Mouse (Mus musculus): ENCODE results near the gene Ttc24. TPM values are rescaled to one million over a fixed set of nuclear protein-coding genes. Genes with fewer than 3 reads are reported as not detected.

Gene Ttc24
- polyA plus RNA-seq, 1 experiment from 2014 or later, result not detected

- peaks cover 1% of the 10 kb centered on the region for H3K27me3 ChIP-seq (ENCODE audit: control insufficient read depth, insufficient read depth, low read length)
- H3K4me2 ChIP-seq (ENCODE audit: low read length), result no peak overlapping the region
- peaks cover 7% of the 10 kb centered on the region; the same call in 1 of the 2 replicates for H3K9me3 ChIP-seq (ENCODE audit: control insufficient read depth, low read length)
- WGBS, result 16% methylated on average over 19 of the region's 19 CpGs
- DNase-seq (peak; percentile 8), ATAC-seq (ENCODE audit: low FRiP score, low TSS enrichment) (no peak)
- H3K9ac ChIP-seq (replicated peaks; ENCODE audit: low read length), result no peak overlapping the region
- H3K27ac ChIP-seq (replicated peaks; ENCODE audit: low read depth, low read length), result no peak overlapping the region
- no peaks in the 10 kb centered on the region for H3K36me3 ChIP-seq (ENCODE audit: control insufficient read depth, insufficient read depth, low read length)
- H3K4me3 ChIP-seq (replicated peaks; ENCODE audit: low read depth, low read length), result no peak overlapping the region
- no peaks in the 10 kb centered on the region for H3K4me1 ChIP-seq (ENCODE audit: control insufficient read depth, insufficient read depth, low read length)
Measured at GRCm38 (mm10) chr3:88030608-88031395, 47.3 kb downstream of the Ttc24 start.

- Histone ChIP-seq H3K9me3 (ENCODE audit: control insufficient read depth, low read length) (peaks cover 7% of the 10 kb centered on the region; the same call in 1 of the 2 replicates), H3K4me2 (ENCODE audit: low read length) (no peak within 1 kb of the TSS), H3K27me3 (ENCODE audit: control insufficient read depth, insufficient read depth, low read length) (peaks cover 33% of the 10 kb centered on the region), H3K27ac (replicated peaks; ENCODE audit: low read depth, low read length) (no peak within 1 kb of the TSS), H3K36me3 (ENCODE audit: control insufficient read depth, insufficient read depth, low read length) (no peaks in the 10 kb centered on the region), H3K4me3 (replicated peaks; ENCODE audit: low read depth, low read length) (no peak within 1 kb of the TSS), H3K9ac (replicated peaks; ENCODE audit: low read length) (no peak within 1 kb of the TSS), H3K4me1 (ENCODE audit: control insufficient read depth, insufficient read depth, low read length) (peaks cover 12% of the 10 kb centered on the region)
- 48% methylated on average over 5 of the region's 5 CpGs for WGBS
- ATAC-seq (ENCODE audit: low FRiP score, low TSS enrichment) (no peak), DNase-seq (no peak)
Measured at GRCm38 (mm10) chr3:88027434-88028186, 50.5 kb downstream of the Ttc24 start, which contains the start of gene Hapln2. Gene Hapln2 (minus strand): TSS chr3:88027583.

GRCm38 (mm10) chr3:88026823-88027222 lies 51.3 kb downstream of the Ttc24 start:
- Histone ChIP-seq H3K9ac (replicated peaks; ENCODE audit: low read length) (no peak overlapping the region), H3K27ac (replicated peaks; ENCODE audit: low read depth, low read length) (no peak overlapping the region), H3K36me3 (ENCODE audit: control insufficient read depth, insufficient read depth, low read length) (no peaks in the 10 kb centered on the region), H3K4me3 (replicated peaks; ENCODE audit: low read depth, low read length) (no peak overlapping the region), H3K4me1 (ENCODE audit: control insufficient read depth, insufficient read depth, low read length) (peaks cover 16% of the 10 kb centered on the region), H3K4me2 (ENCODE audit: low read length) (no peak overlapping the region), H3K27me3 (ENCODE audit: control insufficient read depth, insufficient read depth, low read length) (peaks cover 41% of the 10 kb centered on the region), H3K9me3 (ENCODE audit: control insufficient read depth, low read length) (peaks cover 7% of the 10 kb centered on the region; the same call in 1 of the 2 replicates)
- 71% methylated on average over 7 of the region's 7 CpGs for WGBS
- DNase-seq, result no peak
- ATAC-seq (ENCODE audit: low FRiP score, low TSS enrichment), result no peak

- ATAC-seq (ENCODE audit: low FRiP score, low TSS enrichment), result peak; percentile 55; the same call in 1 of the 2 replicates
- under 1% methylated on average over 81 of the region's 81 CpGs for WGBS
- H3K27ac ChIP-seq (replicated peaks; ENCODE audit: low read depth, low read length), result no peak overlapping the region
- peak; percentile 66 for DNase-seq
- H3K27me3 ChIP-seq (ENCODE audit: control insufficient read depth, insufficient read depth, low read length), result peaks cover 61% of the 10 kb centered on the region
- H3K9ac ChIP-seq (replicated peaks; ENCODE audit: low read length), result peak overlapping the region; percentile 51
- H3K4me2 ChIP-seq (ENCODE audit: low read length), result peak overlapping the region; percentile 94
- H3K4me1 ChIP-seq (ENCODE audit: control insufficient read depth, insufficient read depth, low read length), result peaks cover 16% of the 10 kb centered on the region
- H3K4me3 ChIP-seq (replicated peaks; ENCODE audit: low read depth, low read length), result peak overlapping the region; percentile 51
- H3K36me3 ChIP-seq (ENCODE audit: control insufficient read depth, insufficient read depth, low read length), result no peaks in the 10 kb centered on the region
- H3K9me3 ChIP-seq (ENCODE audit: control insufficient read depth, low read length), result peaks cover 6% of the 10 kb centered on the region; the same call in 1 of the 2 replicates
Measured at GRCm38 (mm10) chr3:88023192-88024074, 54.7 kb downstream of the Ttc24 start.

GRCm38 (mm10) chr3:88022322-88023191 lies 55.5 kb downstream of the Ttc24 start:
- Histone ChIP-seq H3K27me3 (ENCODE audit: control insufficient read depth, insufficient read depth, low read length) (peaks cover 61% of the 10 kb centered on the region), H3K27ac (replicated peaks; ENCODE audit: low read depth, low read length) (no peak overlapping the region), H3K36me3 (ENCODE audit: control insufficient read depth, insufficient read depth, low read length) (no peaks in the 10 kb centered on the region), H3K4me3 (replicated peaks; ENCODE audit: low read depth, low read length) (peak overlapping the region; percentile 51), H3K9me3 (ENCODE audit: control insufficient read depth, low read length) (no peaks in the 10 kb centered on the region), H3K4me2 (ENCODE audit: low read length) (peak overlapping the region; percentile 94), H3K9ac (replicated peaks; ENCODE audit: low read length) (peak overlapping the region; percentile 51), H3K4me1 (ENCODE audit: control insufficient read depth, insufficient read depth, low read length) (peaks cover 16% of the 10 kb centered on the region)
- ATAC-seq (ENCODE audit: low FRiP score, low TSS enrichment) (peak; percentile 80), DNase-seq (peak; percentile 85)
- under 1% methylated on average over 65 of the region's 66 CpGs for WGBS

Other genes starting within 250 kb of the Ttc24 start
- 0.05 TPM in 1 of 2 replicates, not detected in the other for gene Sh2d2a, start 231.5 kb downstream of the Ttc24 start, polyA plus RNA-seq (2014; fragmentation: Nextera tagmentation; extraction: Ambion mirVana)
- 17.4 and 22.5 TPM in 2 replicates for gene Prcc, start 192.7 kb downstream of the Ttc24 start, polyA plus RNA-seq (2014; fragmentation: Nextera tagmentation; extraction: Ambion mirVana)
- gene Hdgf, start 172.0 kb downstream of the Ttc24 start, polyA plus RNA-seq (2014; fragmentation: Nextera tagmentation; extraction: Ambion mirVana), result 157 and 185 TPM in 2 replicates
- 55.8 and 56.3 TPM in 2 replicates for gene Mrpl24, start 158.8 kb downstream of the Ttc24 start, polyA plus RNA-seq (2014; fragmentation: Nextera tagmentation; extraction: Ambion mirVana)
- 19.1 and 23.2 TPM in 2 replicates for gene Isg20l2, start 148.0 kb downstream of the Ttc24 start, polyA plus RNA-seq (2014; fragmentation: Nextera tagmentation; extraction: Ambion mirVana)
- gene Rrnad1, start 147.6 kb downstream of the Ttc24 start, polyA plus RNA-seq (2014; fragmentation: Nextera tagmentation; extraction: Ambion mirVana), result 19.1 and 21.7 TPM in 2 replicates
- gene Crabp2, start 129.6 kb downstream of the Ttc24 start, polyA plus RNA-seq (2014; fragmentation: Nextera tagmentation; extraction: Ambion mirVana), result 28.3 and 42.4 TPM in 2 replicates
- gene Nes, start 107.2 kb downstream of the Ttc24 start, polyA plus RNA-seq (2014; fragmentation: Nextera tagmentation; extraction: Ambion mirVana), result 19.0 and 28.8 TPM in 2 replicates
- gene Bcan, start 78.1 kb downstream of the Ttc24 start, polyA plus RNA-seq (2014; fragmentation: Nextera tagmentation; extraction: Ambion mirVana), result 34.3 and 49.7 TPM in 2 replicates
- 0.47 and 0.57 TPM in 2 replicates for gene Hapln2, start 50.7 kb downstream of the Ttc24 start, polyA plus RNA-seq (2014; fragmentation: Nextera tagmentation; extraction: Ambion mirVana)
- gene Gpatch4, start 35.2 kb downstream of the Ttc24 start, polyA plus RNA-seq (2014; fragmentation: Nextera tagmentation; extraction: Ambion mirVana), result 22.9 and 30.3 TPM in 2 replicates
- 150 and 172 TPM in 2 replicates for gene Naxe, start 19.8 kb downstream of the Ttc24 start, polyA plus RNA-seq (2014; fragmentation: Nextera tagmentation; extraction: Ambion mirVana)
- 2.7 and 3.5 TPM in 2 replicates for gene Iqgap3, start 3.7 kb upstream of the Ttc24 start, polyA plus RNA-seq (2014; fragmentation: Nextera tagmentation; extraction: Ambion mirVana)
- 22.3 and 23.7 TPM in 2 replicates for gene Mef2d, start 64.1 kb upstream of the Ttc24 start, polyA plus RNA-seq (2014; fragmentation: Nextera tagmentation; extraction: Ambion mirVana)
- 0.21 and 0.22 TPM in 2 replicates for gene Rhbg, start 176.4 kb upstream of the Ttc24 start, polyA plus RNA-seq (2014; fragmentation: Nextera tagmentation; extraction: Ambion mirVana)
- not detected in 2 replicates for gene Gm38392, start 208.9 kb upstream of the Ttc24 start, polyA plus RNA-seq (2014; fragmentation: Nextera tagmentation; extraction: Ambion mirVana)
- gene Tsacc, start 218.7 kb upstream of the Ttc24 start, polyA plus RNA-seq (2014; fragmentation: Nextera tagmentation; extraction: Ambion mirVana), result 8.0 and 8.1 TPM in 2 replicates
- gene Cct3, start 218.8 kb upstream of the Ttc24 start, polyA plus RNA-seq (2014; fragmentation: Nextera tagmentation; extraction: Ambion mirVana), result 444 and 493 TPM in 2 replicates
- 56.6 and 64.3 TPM in 2 replicates for gene Glmp, start 246.7 kb upstream of the Ttc24 start, polyA plus RNA-seq (2014; fragmentation: Nextera tagmentation; extraction: Ambion mirVana)